Mouse (Mus musculus) bone marrow macrophage, adult 2 months (primary cell): Measurements from ENCODE around the gene Tcf12. TPM values are rescaled to one million over a fixed set of nuclear protein-coding genes. Genes with fewer than 3 reads are reported as not detected.

ENCODE experiments used
- H3K27ac ChIP-seq: 2 replicates; pipeline ENCODE4 v1.5.1; 2012; ENCODE audit warnings: low read depth, low read length; ENCODE audit not compliant: insufficient read depth
- H3K4me1 ChIP-seq: 2 replicates; pipeline ENCODE4 v1.6.1; 2012; ENCODE audit warnings: low read length; ENCODE audit not compliant: control insufficient read depth, insufficient read depth
- H3K4me3 ChIP-seq: 2 replicates; pipeline ENCODE4 v1.5.1; 2012; ENCODE audit warnings: mild to moderate bottlenecking, low read length, moderate library complexity; ENCODE audit not compliant: insufficient read depth
- CTCF ChIP-seq: IDR thresholded peaks from 2 replicates; pipeline ENCODE4 v1.5.1; 2012; ENCODE audit warnings: low read depth, mild to moderate bottlenecking, low read length, moderate library complexity
- POLR2A ChIP-seq: IDR thresholded peaks from 2 replicates; pipeline ENCODE4 v1.6.1; 2012; ENCODE audit warnings: mild to moderate bottlenecking, low read depth, low read length, borderline replicate concordance
- polyA plus RNA-seq: library from polyadenylated mRNA; stranded (reverse); fragments of >200 nt; gene quantifications from 2 replicates; pipeline ENCODE4 v1.2.4, GENCODE M21; 2012; ENCODE audit not compliant: missing spikeins, insufficient read depth, insufficient read length

Tcf12 gene
- polyA plus RNA-seq, 1 experiment: 30.8 TPM

DNA sequence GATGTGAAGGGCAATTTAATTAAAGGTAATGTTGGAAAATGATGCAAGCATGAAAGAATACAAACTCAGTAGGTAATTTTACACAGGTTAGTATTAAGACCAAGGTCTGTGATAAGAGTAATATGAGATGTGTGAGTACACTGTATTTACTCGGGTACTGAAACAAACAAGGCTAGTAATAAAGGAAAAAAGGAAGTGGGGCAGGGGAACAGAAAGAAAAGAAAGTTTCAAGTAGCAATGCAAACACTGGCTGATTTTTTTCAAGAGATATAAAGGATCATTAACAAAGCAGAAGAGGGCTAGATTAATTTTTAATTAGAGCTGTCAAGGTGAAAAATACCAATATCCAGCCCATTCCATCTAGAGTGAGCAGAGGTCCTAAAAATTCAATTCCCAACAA lies 122.0 kb downstream of the Tcf12 start:
- H3K27ac ChIP-seq: no peak overlapping the region
- no peak overlapping the region for H3K4me3 ChIP-seq
- H3K4me1 ChIP-seq: peaks cover 13% of the 10 kb centered on the region
- no peak for TF ChIP-seq CTCF
- TF ChIP-seq POLR2A: no peak

DNA sequence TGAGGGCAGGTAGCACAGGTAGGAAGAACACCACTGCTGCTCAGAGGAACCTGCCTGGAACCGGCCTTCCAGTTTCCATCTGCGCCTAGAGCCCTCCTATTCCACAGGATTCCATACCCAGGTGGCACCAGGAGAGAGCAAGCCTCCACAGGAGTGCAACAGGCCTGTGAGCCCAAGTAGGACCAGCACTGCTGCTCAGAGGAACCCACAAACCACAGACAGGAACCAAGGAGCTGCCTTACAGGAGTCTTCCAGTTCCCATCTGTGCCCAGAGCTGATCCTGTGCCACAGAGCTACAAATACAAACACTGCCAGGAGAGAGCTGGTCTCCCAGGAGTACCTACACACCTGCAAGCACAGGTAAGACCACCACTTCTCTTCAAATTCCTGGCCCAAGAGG lies 125.0 kb downstream of the Tcf12 start:
- H3K27ac ChIP-seq: no peak overlapping the region
- no peak for TF ChIP-seq POLR2A
- TF ChIP-seq CTCF: no peak
- no peak overlapping the region for H3K4me3 ChIP-seq
- peaks cover 18% of the 10 kb centered on the region for H3K4me1 ChIP-seq

DNA sequence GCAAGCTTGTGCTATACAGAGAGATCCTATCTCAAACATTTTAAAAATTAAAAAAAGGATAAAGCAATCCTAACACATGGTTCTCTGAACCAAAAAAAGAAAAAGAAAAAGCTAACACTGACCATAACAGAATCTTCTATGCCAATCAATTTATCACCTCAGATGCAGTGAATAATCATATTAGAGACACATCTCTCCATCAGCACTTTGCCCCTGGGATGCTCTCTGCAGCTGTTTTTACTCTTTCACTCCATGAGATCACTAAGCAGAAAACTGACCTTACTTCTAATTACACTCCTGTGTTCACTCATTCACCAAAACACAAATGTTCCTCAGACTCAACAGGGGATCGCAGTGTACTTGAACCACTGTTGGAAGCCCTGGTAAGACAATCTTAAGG lies 128.8 kb downstream of the Tcf12 start:
- Histone ChIP-seq H3K4me1 (peaks cover 12% of the 10 kb centered on the region), H3K27ac (no peak overlapping the region), H3K4me3 (no peak overlapping the region)
- TF ChIP-seq CTCF: no peak
- TF ChIP-seq POLR2A: no peak

DNA sequence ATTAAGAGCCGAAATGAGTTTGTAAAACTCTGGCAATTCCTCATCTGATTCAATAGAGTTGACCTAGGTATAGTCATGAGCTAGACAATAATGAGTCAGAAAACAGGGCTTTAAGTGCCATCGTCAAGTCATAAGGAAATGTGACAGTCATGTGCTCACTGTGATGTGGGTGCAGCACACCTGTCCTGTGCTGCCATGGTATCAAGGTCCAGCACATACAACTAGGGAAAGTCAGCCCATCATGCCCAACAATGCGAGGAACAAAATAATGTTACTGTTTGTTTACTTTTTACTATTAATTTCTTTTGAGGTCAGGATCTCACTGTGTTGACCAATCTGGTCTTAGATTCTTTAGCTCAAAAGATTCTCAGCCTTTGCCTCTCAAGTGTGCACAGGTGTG lies 130.6 kb downstream of the Tcf12 start:
- H3K27ac ChIP-seq: no peak overlapping the region
- peaks cover 8% of the 10 kb centered on the region for H3K4me1 ChIP-seq
- TF ChIP-seq CTCF (no peak), POLR2A (no peak)
- no peak overlapping the region for H3K4me3 ChIP-seq

GRCm38 (mm10) chr9:71980579-71980978 lies 131.1 kb downstream of the Tcf12 start:
- H3K27ac ChIP-seq: no peak overlapping the region
- no peak overlapping the region for H3K4me3 ChIP-seq
- TF ChIP-seq CTCF (no peak), POLR2A (no peak)
- peaks cover 9% of the 10 kb centered on the region for H3K4me1 ChIP-seq

GRCm38 (mm10) chr9:71978886-71979285 lies 132.8 kb downstream of the Tcf12 start:
- peaks cover 13% of the 10 kb centered on the region for H3K4me1 ChIP-seq
- no peak overlapping the region for H3K4me3 ChIP-seq
- TF ChIP-seq POLR2A (no peak), CTCF (no peak)
- H3K27ac ChIP-seq: no peak overlapping the region

DNA sequence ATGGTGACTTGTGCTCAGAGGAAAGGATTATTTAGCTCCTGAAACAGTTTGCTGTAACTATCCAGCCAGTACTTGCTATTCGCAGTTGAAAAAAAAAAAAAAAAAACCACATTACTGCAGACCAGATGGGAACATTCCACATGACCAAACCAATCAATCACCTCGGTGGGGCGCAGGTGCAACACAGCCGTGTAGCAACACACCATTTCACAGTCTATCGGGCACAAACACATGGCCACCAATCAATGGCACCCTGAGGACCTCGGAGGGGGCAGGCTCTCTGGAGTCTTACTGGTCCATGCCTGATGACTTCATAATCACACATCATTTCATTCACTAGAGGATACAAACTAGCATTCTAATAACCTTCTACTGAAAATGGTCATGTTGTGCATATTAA lies 135.6 kb downstream of the Tcf12 start:
- no peak for TF ChIP-seq POLR2A
- Histone ChIP-seq H3K27ac (no peak overlapping the region), H3K4me3 (no peak overlapping the region), H3K4me1 (peaks cover 12% of the 10 kb centered on the region)

DNA sequence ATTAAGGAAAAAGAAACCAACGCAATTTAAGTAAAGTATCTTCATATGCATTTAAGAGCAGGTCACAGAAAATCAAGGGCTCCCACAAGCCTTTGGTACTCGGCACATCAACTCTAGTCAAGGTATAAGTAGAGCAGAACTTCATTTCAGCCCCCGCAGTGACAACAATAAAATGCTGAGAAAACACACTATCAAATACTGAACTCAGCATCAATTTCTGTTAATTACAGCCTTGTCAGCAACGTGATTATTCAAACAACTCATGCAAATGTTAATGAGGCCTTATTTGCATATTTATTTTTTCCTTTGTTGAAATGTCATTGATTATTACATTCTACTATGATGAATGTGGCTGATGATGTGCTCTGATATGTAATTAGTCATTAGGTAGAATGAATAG lies 136.5 kb downstream of the Tcf12 start:
- H3K4me1 ChIP-seq: peaks cover 10% of the 10 kb centered on the region
- no peak overlapping the region for H3K4me3 ChIP-seq
- TF ChIP-seq POLR2A (no peak), CTCF (no peak)
- no peak overlapping the region for H3K27ac ChIP-seq

DNA sequence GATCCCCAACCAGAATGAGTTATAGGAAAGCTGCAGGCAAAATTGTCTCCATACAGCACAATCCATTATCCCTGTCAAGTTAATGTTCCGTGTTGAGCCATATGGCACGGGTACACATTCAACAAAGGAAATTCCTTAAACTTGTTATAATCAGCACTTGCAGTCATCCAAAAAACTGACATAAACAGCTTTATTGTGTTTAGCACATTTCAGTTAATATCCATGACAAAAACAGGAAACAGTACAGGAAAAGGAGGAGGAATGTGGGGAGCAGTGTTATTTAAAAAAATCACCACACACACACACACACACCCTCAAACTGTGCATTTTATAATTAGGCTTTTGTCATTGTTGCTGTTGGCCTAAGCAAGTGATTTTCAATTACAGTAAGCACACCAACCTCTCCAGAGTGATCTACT lies 137.1 kb downstream of the Tcf12 start:
- H3K27ac ChIP-seq: peak overlapping the region; percentile 19; the same call in 1 of the 2 replicates
- H3K4me1 ChIP-seq: peaks cover 10% of the 10 kb centered on the region
- no peak overlapping the region for H3K4me3 ChIP-seq
- no peak for TF ChIP-seq POLR2A
- no peak for TF ChIP-seq CTCF

- H3K27ac ChIP-seq: no peak overlapping the region
- H3K4me1 ChIP-seq: peaks cover 4% of the 10 kb centered on the region
- no peak for TF ChIP-seq CTCF
- TF ChIP-seq POLR2A: no peak
- H3K4me3 ChIP-seq: no peak overlapping the region
These were observed 147.6 kb downstream of the Tcf12 start for GRCm38 (mm10) chr9:71964039-71964438.

- H3K4me1 ChIP-seq: peaks cover 20% of the 10 kb centered on the region
- TF ChIP-seq CTCF: no peak
- TF ChIP-seq POLR2A: no peak
- no peak overlapping the region for H3K4me3 ChIP-seq
- peak overlapping the region; percentile 36 for H3K27ac ChIP-seq
These were observed 151.7 kb downstream of the Tcf12 start for GRCm38 (mm10) chr9:71960026-71960396.
